Mouse (Mus musculus): ENCODE measurements at regions not wholly inside any gene's neighbourhood (a gene's known extent, or its start where the extent isn't known, plus 50 kb on each side); places are given as distances from the start of the nearest gene placed in this dataset.

GRCm38 (mm10) chr8:89787050-89787905 is 560.9 kb downstream of the Tox3 start:
- H3K9me3 ChIP-seq (replicated peaks; ENCODE audit: control insufficient read depth, low read length) = no peaks in the 10 kb centered on the region
- no peak overlapping the region for H3K9ac ChIP-seq (ENCODE audit: low read length)
- WGBS = 59% methylated on average over 17 of the region's 17 CpGs
- H3K27me3 ChIP-seq (ENCODE audit: control insufficient read depth, insufficient read depth, low read length) = peaks cover 23% of the 10 kb centered on the region
- H3K4me2 ChIP-seq (ENCODE audit: low read depth, low read length) = no peak overlapping the region
- H3K27ac ChIP-seq (ENCODE audit: low read length) = no peak overlapping the region
- H3K4me1 ChIP-seq (ENCODE audit: control insufficient read depth, insufficient read depth, low read length) = no peaks in the 10 kb centered on the region
- H3K36me3 ChIP-seq (ENCODE audit: control insufficient read depth, insufficient read depth) = no peaks in the 10 kb centered on the region
- H3K4me3 ChIP-seq (ENCODE audit: low read length) = no peak overlapping the region
- no peak for ATAC-seq (replicated peaks; ENCODE audit: extremely low read depth, insufficient read depth, low FRiP score)

GRCm38 (mm10) chr8:89785011-89785410 is 563.1 kb downstream of the Tox3 start:
- WGBS = 15% methylated on average over 7 of the region's 7 CpGs
- ATAC-seq (replicated peaks; ENCODE audit: extremely low read depth, insufficient read depth, low FRiP score) = no peak

GRCm38 (mm10) chr8:89783311-89783710 is 564.8 kb downstream of the Tox3 start:
- Histone ChIP-seq H3K27ac (ENCODE audit: low read length) (no peak overlapping the region), H3K9ac (ENCODE audit: low read length) (no peak overlapping the region), H3K4me3 (ENCODE audit: low read length) (no peak overlapping the region), H3K4me1 (ENCODE audit: control insufficient read depth, insufficient read depth, low read length) (no peaks in the 10 kb centered on the region), H3K36me3 (ENCODE audit: control insufficient read depth, insufficient read depth) (no peaks in the 10 kb centered on the region), H3K27me3 (ENCODE audit: control insufficient read depth, insufficient read depth, low read length) (peaks cover 26% of the 10 kb centered on the region), H3K9me3 (replicated peaks; ENCODE audit: control insufficient read depth, low read length) (no peaks in the 10 kb centered on the region), H3K4me2 (ENCODE audit: low read depth, low read length) (no peak overlapping the region)
- WGBS = 75% methylated on average over 5 of the region's 5 CpGs
- no peak for ATAC-seq (replicated peaks; ENCODE audit: extremely low read depth, insufficient read depth, low FRiP score)

More at GRCm38 (mm10) chr8:89785011-89785410, 563.1 kb downstream of the Tox3 start:
- Histone ChIP-seq H3K9me3 (replicated peaks; ENCODE audit: control insufficient read depth, low read length) (no peaks in the 10 kb centered on the region), H3K27ac (ENCODE audit: low read length) (no peak overlapping the region), H3K4me3 (ENCODE audit: low read length) (no peak overlapping the region), H3K4me1 (ENCODE audit: control insufficient read depth, insufficient read depth, low read length) (no peaks in the 10 kb centered on the region), H3K9ac (ENCODE audit: low read length) (no peak overlapping the region), H3K4me2 (ENCODE audit: low read depth, low read length) (no peak overlapping the region), H3K36me3 (ENCODE audit: control insufficient read depth, insufficient read depth) (no peaks in the 10 kb centered on the region), H3K27me3 (ENCODE audit: control insufficient read depth, insufficient read depth, low read length) (peaks cover 26% of the 10 kb centered on the region)

GRCm38 (mm10) chr8:89766387-89766786 is 581.8 kb downstream of the Tox3 start:
- ATAC-seq (replicated peaks; ENCODE audit: extremely low read depth, insufficient read depth, low FRiP score) = no peak
- no peak overlapping the region for H3K27ac ChIP-seq (ENCODE audit: low read length)

DNA sequence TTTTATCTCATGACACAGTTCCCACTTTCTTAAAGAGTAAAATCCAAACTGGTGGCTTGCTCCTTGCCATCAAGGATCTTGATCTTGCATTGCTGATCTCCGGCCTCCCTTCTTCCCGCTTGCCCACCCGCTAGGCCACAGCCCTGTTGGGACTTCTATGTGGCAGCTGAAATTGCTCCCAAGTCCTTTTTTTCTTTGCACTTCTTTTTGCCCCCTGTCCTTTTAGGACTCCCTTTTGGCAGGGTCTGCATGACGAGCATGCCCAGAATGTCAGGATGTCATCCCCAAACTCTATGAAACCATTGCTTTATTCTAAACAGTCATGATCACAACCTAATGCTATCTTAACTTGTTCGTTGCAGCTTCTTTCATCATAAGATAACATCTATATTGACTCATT is 588.6 kb downstream of the Tox3 start:
- H3K9ac ChIP-seq (ENCODE audit: low read length) = no peak overlapping the region
- no peaks in the 10 kb centered on the region for H3K27me3 ChIP-seq (ENCODE audit: control insufficient read depth, insufficient read depth, low read length)
- 87% methylated on average over 5 of the region's 5 CpGs for WGBS
- no peak overlapping the region for H3K27ac ChIP-seq (ENCODE audit: low read length)
- no peaks in the 10 kb centered on the region for H3K4me1 ChIP-seq (ENCODE audit: control insufficient read depth, insufficient read depth, low read length)
- no peak for ATAC-seq (replicated peaks; ENCODE audit: extremely low read depth, insufficient read depth, low FRiP score)
- no peak overlapping the region for H3K4me2 ChIP-seq (ENCODE audit: low read depth, low read length)
- no peaks in the 10 kb centered on the region for H3K9me3 ChIP-seq (replicated peaks; ENCODE audit: control insufficient read depth, low read length)
- no peaks in the 10 kb centered on the region for H3K36me3 ChIP-seq (ENCODE audit: control insufficient read depth, insufficient read depth)
- H3K4me3 ChIP-seq (ENCODE audit: low read length) = no peak overlapping the region

More at GRCm38 (mm10) chr8:89766387-89766786, 581.8 kb downstream of the Tox3 start:
- Histone ChIP-seq H3K9ac (ENCODE audit: low read length) (no peak overlapping the region), H3K9me3 (replicated peaks; ENCODE audit: control insufficient read depth, low read length) (no peaks in the 10 kb centered on the region), H3K4me1 (ENCODE audit: control insufficient read depth, insufficient read depth, low read length) (no peaks in the 10 kb centered on the region), H3K36me3 (ENCODE audit: control insufficient read depth, insufficient read depth) (no peaks in the 10 kb centered on the region), H3K4me3 (ENCODE audit: low read length) (no peak overlapping the region), H3K4me2 (ENCODE audit: low read depth, low read length) (no peak overlapping the region), H3K27me3 (ENCODE audit: control insufficient read depth, insufficient read depth, low read length) (no peaks in the 10 kb centered on the region)
- 32% methylated on average over 4 of the region's 4 CpGs for WGBS

DNA sequence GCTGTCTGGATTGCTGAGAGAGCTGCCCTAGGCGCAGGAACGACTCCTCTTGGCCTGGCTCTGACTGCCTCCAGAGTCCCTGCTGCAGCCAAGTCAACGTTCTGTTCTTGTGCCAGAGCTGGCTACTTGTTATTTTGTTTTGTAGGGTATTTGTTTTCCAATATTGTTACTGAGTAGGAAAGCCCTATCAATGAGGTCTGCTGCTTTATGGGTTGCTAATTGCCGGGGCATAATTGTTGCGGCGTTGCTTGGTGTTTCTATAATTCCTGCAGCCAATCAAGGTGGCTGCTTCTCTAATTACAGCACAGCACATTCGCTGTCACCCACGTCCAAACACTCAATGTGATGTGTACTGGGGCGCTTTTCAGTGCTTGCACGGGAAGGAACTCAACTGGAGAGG is 589.4 kb downstream of the Tox3 start:
- no peak for ATAC-seq (replicated peaks; ENCODE audit: extremely low read depth, insufficient read depth, low FRiP score)
- no peaks in the 10 kb centered on the region for H3K27me3 ChIP-seq (ENCODE audit: control insufficient read depth, insufficient read depth, low read length)
- no peaks in the 10 kb centered on the region for H3K9me3 ChIP-seq (replicated peaks; ENCODE audit: control insufficient read depth, low read length)
- H3K4me2 ChIP-seq (ENCODE audit: low read depth, low read length) = no peak overlapping the region
- H3K9ac ChIP-seq (ENCODE audit: low read length) = no peak overlapping the region
- H3K36me3 ChIP-seq (ENCODE audit: control insufficient read depth, insufficient read depth) = no peaks in the 10 kb centered on the region
- WGBS = 75% methylated on average over 10 of the region's 10 CpGs
- H3K4me3 ChIP-seq (ENCODE audit: low read length) = no peak overlapping the region
- H3K27ac ChIP-seq (ENCODE audit: low read length) = no peak overlapping the region
- no peaks in the 10 kb centered on the region for H3K4me1 ChIP-seq (ENCODE audit: control insufficient read depth, insufficient read depth, low read length)

- H3K4me2 ChIP-seq (ENCODE audit: low read depth, low read length) = no peak overlapping the region
- no peaks in the 10 kb centered on the region for H3K4me1 ChIP-seq (ENCODE audit: control insufficient read depth, insufficient read depth, low read length)
- no peak for ATAC-seq (replicated peaks; ENCODE audit: extremely low read depth, insufficient read depth, low FRiP score)
These were observed 592.2 kb downstream of the Tox3 start for GRCm38 (mm10) chr8:89755951-89756350.

GRCm38 (mm10) chr8:89751201-89751600 is 596.9 kb downstream of the Tox3 start:
- no peaks in the 10 kb centered on the region for H3K9me3 ChIP-seq (replicated peaks; ENCODE audit: control insufficient read depth, low read length)
- no peaks in the 10 kb centered on the region for H3K27me3 ChIP-seq (ENCODE audit: control insufficient read depth, insufficient read depth, low read length)
- H3K4me2 ChIP-seq (ENCODE audit: low read depth, low read length) = no peak overlapping the region
- H3K9ac ChIP-seq (ENCODE audit: low read length) = no peak overlapping the region
- ATAC-seq (replicated peaks; ENCODE audit: extremely low read depth, insufficient read depth, low FRiP score) = no peak
- 75% methylated on average over 3 of the region's 3 CpGs for WGBS
- H3K27ac ChIP-seq (ENCODE audit: low read length) = no peak overlapping the region
- no peaks in the 10 kb centered on the region for H3K36me3 ChIP-seq (ENCODE audit: control insufficient read depth, insufficient read depth)
- H3K4me3 ChIP-seq (ENCODE audit: low read length) = no peak overlapping the region
- H3K4me1 ChIP-seq (ENCODE audit: control insufficient read depth, insufficient read depth, low read length) = no peaks in the 10 kb centered on the region

More at GRCm38 (mm10) chr8:89755951-89756350, 592.2 kb downstream of the Tox3 start:
- H3K4me3 ChIP-seq (ENCODE audit: low read length) = no peak overlapping the region
- H3K9me3 ChIP-seq (replicated peaks; ENCODE audit: control insufficient read depth, low read length) = no peaks in the 10 kb centered on the region
- no peaks in the 10 kb centered on the region for H3K27me3 ChIP-seq (ENCODE audit: control insufficient read depth, insufficient read depth, low read length)
- no peak overlapping the region for H3K9ac ChIP-seq (ENCODE audit: low read length)
- no peaks in the 10 kb centered on the region for H3K36me3 ChIP-seq (ENCODE audit: control insufficient read depth, insufficient read depth)
- H3K27ac ChIP-seq (ENCODE audit: low read length) = no peak overlapping the region
- 33% methylated on average over 3 of the region's 3 CpGs for WGBS

DNA sequence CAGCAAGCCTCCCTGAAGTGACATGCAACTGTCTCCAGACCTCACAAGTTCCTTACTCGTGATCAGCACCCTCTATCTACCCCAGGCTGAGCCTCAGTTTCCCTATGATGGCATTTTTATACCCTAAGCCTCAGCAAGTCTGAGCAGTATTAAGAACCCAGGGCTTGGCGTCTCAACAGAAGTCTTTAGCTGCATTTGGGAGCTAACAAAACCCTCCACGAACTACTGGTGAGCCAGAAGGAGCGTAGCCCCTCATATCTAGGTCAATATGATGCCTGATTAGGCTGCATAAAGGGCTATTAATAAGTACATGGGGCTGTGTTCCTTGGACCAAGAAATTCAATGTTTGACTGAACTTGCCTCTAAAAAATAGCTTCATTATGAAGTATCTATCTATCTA is 600.4 kb downstream of the Tox3 start:
- H3K4me3 ChIP-seq (ENCODE audit: low read length) = no peak overlapping the region
- H3K9ac ChIP-seq (ENCODE audit: low read length) = no peak overlapping the region
- no peaks in the 10 kb centered on the region for H3K9me3 ChIP-seq (replicated peaks; ENCODE audit: control insufficient read depth, low read length)
- WGBS = 67% methylated on average over 4 of the region's 4 CpGs
- no peak overlapping the region for H3K4me2 ChIP-seq (ENCODE audit: low read depth, low read length)
- H3K27me3 ChIP-seq (ENCODE audit: control insufficient read depth, insufficient read depth, low read length) = no peaks in the 10 kb centered on the region
- no peaks in the 10 kb centered on the region for H3K4me1 ChIP-seq (ENCODE audit: control insufficient read depth, insufficient read depth, low read length)
- H3K36me3 ChIP-seq (ENCODE audit: control insufficient read depth, insufficient read depth) = no peaks in the 10 kb centered on the region
- no peak overlapping the region for H3K27ac ChIP-seq (ENCODE audit: low read length)
- no peak for ATAC-seq (replicated peaks; ENCODE audit: extremely low read depth, insufficient read depth, low FRiP score)
